Mouse (Mus musculus): ENCODE measurements around the gene She.

She gene

GRCm38 (mm10) chr3:89882556-89883181 lies 51.5 kb downstream of the She start:
- DNase-seq (ENCODE audit: low read depth, low spot score), result no peak

DNA sequence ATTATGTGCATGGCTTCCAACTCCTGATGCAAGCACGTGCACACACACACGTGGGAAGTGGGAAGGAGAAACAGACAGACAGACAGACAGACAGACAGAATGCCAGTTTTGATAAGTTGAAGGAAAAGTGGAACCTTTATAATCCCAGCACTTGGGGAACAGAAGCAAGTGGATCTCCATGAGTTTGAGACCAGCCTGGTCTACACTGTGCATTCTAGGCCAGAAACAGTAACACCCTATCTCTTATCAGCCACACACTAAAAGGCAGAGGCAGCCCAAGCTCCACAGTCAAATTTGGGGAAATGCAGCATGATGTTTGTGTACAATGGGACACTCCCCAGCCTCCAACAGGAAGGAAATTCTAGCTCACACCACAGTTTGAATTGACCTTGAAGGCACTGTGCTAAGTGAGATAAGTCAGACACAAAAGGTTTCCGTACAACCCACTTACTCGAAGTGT lies 52.4 kb downstream of the She start:
- DNase-seq (ENCODE audit: low read depth, low spot score), result no peak

GRCm38 (mm10) chr3:89885766-89886165 lies 54.6 kb downstream of the She start:
- no peak for DNase-seq (ENCODE audit: low read depth, low spot score)

GRCm38 (mm10) chr3:89887582-89888230 lies 56.5 kb downstream of the She start:
- DNase-seq (ENCODE audit: low read depth, low spot score), result no peak

- DNase-seq (ENCODE audit: low read depth, low spot score), result no peak
Observed at GRCm38 (mm10) chr3:89889841-89890430, 58.8 kb downstream of the She start.

DNA sequence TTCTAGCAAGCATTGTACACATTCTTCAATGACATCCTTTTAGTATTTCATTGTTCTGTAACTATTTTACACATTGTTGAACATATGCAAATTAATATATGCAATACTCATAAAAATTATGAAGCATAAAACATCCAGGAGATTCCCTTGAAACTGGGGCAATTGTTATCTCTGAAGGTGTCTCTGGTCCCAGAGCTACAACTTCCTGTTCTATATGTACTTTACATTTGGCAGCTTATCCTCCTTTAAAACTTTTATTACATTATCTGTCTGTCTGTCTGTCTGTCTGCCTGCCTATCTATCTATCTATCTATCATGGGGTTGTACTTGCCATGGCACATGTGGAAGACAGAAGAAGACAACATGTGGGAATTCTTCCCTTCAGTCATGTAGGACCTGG lies 60.5 kb downstream of the She start:
- DNase-seq (ENCODE audit: low read depth, low spot score), result no peak

DNA sequence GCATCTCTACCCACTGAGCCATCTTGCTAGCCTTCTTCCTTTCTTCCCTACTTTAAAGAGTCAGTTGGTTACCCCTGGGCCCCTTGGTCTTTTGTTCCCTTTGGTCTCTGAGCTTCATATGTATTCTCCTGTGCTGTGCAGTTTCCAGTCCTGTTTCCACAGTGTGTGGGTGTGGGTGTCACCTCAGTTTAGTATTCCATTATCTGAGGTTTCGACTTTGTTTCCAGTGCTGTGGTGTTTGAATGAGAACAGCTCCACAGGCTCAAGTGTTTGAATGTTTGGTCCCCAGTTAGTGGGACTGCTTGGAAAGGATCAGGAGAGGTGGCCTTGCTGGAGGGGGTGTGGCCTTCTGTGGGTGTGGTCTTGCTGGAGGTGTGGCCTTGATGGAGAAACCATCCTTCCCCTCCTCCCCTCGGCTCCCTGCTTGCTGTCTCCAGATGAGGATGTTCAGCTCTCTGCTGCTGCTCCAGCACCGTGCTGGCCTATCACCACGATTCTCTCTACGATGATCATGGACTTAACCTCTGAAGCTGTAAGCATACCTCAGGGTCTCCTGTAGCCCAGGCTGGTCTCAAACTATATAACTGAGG lies 61.4 kb downstream of the She start:
- DNase-seq (ENCODE audit: low read depth, low spot score), result no peak

DNA sequence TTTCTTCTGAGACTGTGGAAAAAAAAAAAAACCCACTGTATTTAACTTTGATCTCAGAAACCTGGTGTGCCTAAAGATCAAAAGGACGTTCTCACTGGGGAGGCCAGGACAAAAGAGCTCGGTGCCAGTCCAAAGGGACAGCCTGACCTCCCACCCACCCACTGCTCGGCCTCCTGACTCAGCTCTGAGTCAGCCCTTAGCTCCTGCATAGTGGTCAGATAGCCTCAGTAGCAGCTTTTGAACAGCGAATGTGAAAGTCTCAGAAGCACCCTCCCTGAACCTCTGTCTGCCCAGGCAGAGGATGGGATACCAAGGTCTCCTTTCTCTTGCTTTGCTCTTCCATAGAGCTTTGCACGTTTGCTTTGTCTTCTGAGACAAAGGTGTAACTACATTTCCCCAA lies 65.4 kb downstream of the She start:
- DNase-seq (ENCODE audit: low read depth, low spot score), result no peak

GRCm38 (mm10) chr3:89897204-89897796 lies 66.1 kb downstream of the She start:
- no peak for DNase-seq (ENCODE audit: low read depth, low spot score)

- DNase-seq (ENCODE audit: low read depth, low spot score), result no peak
Observed at GRCm38 (mm10) chr3:89898011-89898410, 66.8 kb downstream of the She start.

DNA sequence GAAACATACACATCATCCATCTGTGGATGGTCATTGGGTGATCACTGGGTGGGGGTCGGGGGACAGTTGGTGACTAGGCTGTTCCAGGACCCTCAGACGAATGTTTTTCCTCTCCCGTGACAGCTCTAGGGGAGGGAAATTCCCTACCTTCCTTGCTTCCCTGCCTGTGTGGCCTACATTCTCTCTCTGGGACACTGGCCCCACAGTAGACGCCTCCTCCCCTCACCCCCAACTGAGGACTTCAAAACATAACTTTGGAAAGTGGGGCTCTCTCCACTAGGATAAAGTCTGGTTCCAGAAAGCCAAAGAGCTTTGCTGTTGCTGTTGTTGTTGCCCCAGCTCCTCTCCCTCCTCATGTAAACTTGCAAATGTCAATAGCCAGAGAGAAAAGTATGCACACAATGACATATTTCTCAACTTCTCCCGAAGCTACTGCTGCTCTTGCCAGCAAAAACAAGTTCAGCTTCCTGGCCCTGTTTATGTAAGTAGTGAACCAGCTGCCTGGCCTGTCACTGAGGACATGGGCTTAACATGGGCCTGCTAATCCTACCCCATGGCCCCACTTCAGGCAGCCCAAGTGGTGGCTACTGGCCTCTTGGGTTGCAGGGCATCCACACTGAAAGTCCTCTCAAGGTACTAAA lies 67.8 kb downstream of the She start:
- DNase-seq (ENCODE audit: low read depth, low spot score), result no peak

- no peak for DNase-seq (ENCODE audit: low read depth, low spot score)
Observed at GRCm38 (mm10) chr3:89899511-89899908, 68.3 kb downstream of the She start.

DNA sequence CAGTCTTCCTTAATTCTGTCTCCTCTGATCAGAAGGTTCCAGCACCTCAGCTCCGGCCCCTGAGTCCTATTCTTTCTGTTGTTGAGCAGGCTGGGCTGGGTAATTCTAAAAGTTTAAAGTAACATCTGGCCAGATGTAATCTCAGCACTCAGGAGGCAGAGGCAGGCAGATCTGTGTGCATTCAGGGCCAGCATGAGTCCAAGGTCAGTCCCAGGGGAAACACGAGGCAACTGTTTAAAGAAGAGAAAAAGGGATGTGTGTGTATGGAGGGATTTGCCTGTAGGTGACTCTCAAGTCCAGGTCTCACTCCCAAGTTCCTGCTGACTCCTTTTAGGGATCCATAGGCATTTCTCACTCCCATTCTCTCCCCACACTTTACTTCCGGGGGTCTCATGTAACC lies 76.7 kb downstream of the She start:
- DNase-seq (ENCODE audit: low read depth, low spot score), result no peak

All from mesoderm, embryonic 11.5 days (tissue).